Mouse (Mus musculus) hindbrain, embryonic 16.5 days (tissue): Measurements from ENCODE around the gene Mrpl42. TPM values are rescaled to one million over a fixed set of nuclear protein-coding genes. Genes with fewer than 3 reads are reported as not detected.

ENCODE experiments used
- ATAC-seq: fragments of 200-750 bp; cut with Nextera tagmentation; 2 replicates; pipeline ENCODE4 v1.8.0; 2017; ENCODE audit warnings: moderate TSS enrichment, moderate library complexity
- H3K27ac ChIP-seq: fragments of 300-500 bp; sonication (generic); 2 replicates; pipeline ENCODE4 v1.5.1; 2014; ENCODE audit warnings: low read depth, mild to moderate bottlenecking, control low read depth, low read length, moderate library complexity
- H3K27me3 ChIP-seq: fragments of 300-500 bp; sonication (generic); replicated peaks from 2 replicates; pipeline ENCODE4 v1.6.1; 2014; ENCODE audit warnings: low read length; ENCODE audit not compliant: control insufficient read depth, insufficient read depth
- H3K36me3 ChIP-seq: fragments of 300-500 bp; sonication (generic); 2 replicates; pipeline ENCODE4 v1.6.1; 2014; ENCODE audit warnings: mild to moderate bottlenecking, low read length, moderate library complexity, mixed read lengths; ENCODE audit not compliant: control insufficient read depth, insufficient read depth
- H3K4me1 ChIP-seq: fragments of 300-500 bp; sonication (generic); 2 replicates; pipeline ENCODE4 v1.6.1; 2014; ENCODE audit warnings: low read depth, low read length; ENCODE audit not compliant: control insufficient read depth, insufficient read depth
- H3K4me2 ChIP-seq: fragments of 300-500 bp; sonication (generic); 2 replicates; pipeline ENCODE4 v1.6.1; 2014; ENCODE audit warnings: mild to moderate bottlenecking, low read length, control low read depth, moderate library complexity
- H3K4me3 ChIP-seq: fragments of 300-500 bp; sonication (generic); 2 replicates; pipeline ENCODE4 v1.5.1; 2014; ENCODE audit warnings: mild to moderate bottlenecking, low read length, control low read depth, moderate library complexity
- H3K9ac ChIP-seq: fragments of 300-500 bp; sonication (generic); 2 replicates; pipeline ENCODE4 v1.6.1; 2014; ENCODE audit warnings: low read depth, mild to moderate bottlenecking, control low read depth, low read length, moderate library complexity
- H3K9me3 ChIP-seq: fragments of 300-500 bp; sonication (generic); 2 replicates; pipeline ENCODE4 v1.6.1; 2014; ENCODE audit warnings: mild to moderate bottlenecking, low read length, moderate library complexity; ENCODE audit not compliant: control insufficient read depth
- WGBS: fragments of 180-500 bp; shearing (Covaris S2); extraction: QIAGEN DNeasy Blood & Tissue Kit; methylation state at CpG from one replicate; pipeline ENCODE4 v1.1.7; 2014; 5-methylcytosine and 5-hydroxymethylcytosine counted together
- polyA plus RNA-seq: library from polyadenylated mRNA; unstranded; fragments of >200 nt; fragmentation: Nextera tagmentation; extraction: Ambion mirVana; gene quantifications from 2 replicates; pipeline ENCODE4 v1.2.1, GENCODE M21; 2015

Mrpl42 gene
- polyA plus RNA-seq, 1 experiment from 2014 or later = 270 TPM

GRCm38 (mm10) chr10:95456103-95456502 lies 45.6 kb downstream of the Mrpl42 start:
- Histone ChIP-seq H3K27ac (no peak overlapping the region), H3K4me3 (no peak overlapping the region), H3K9ac (no peak overlapping the region), H3K4me2 (no peak overlapping the region), H3K27me3 (no peaks in the 10 kb centered on the region), H3K9me3 (no peaks in the 10 kb centered on the region), H3K36me3 (no peaks in the 10 kb centered on the region), H3K4me1 (no peaks in the 10 kb centered on the region)
- 60% methylated on average over 2 of the region's 2 CpGs for WGBS
- no peak for ATAC-seq

- Histone ChIP-seq H3K9me3 (no peaks in the 10 kb centered on the region), H3K4me1 (no peaks in the 10 kb centered on the region), H3K27me3 (no peaks in the 10 kb centered on the region), H3K4me3 (no peak overlapping the region), H3K36me3 (no peaks in the 10 kb centered on the region), H3K9ac (no peak overlapping the region), H3K27ac (no peak overlapping the region), H3K4me2 (no peak overlapping the region)
- 88% methylated on average over 5 of the region's 5 CpGs for WGBS
- no peak for ATAC-seq
Observed at GRCm38 (mm10) chr10:95453282-95453681, 48.5 kb downstream of the Mrpl42 start.

- Histone ChIP-seq H3K36me3 (no peaks in the 10 kb centered on the region), H3K27me3 (no peaks in the 10 kb centered on the region), H3K9ac (no peak overlapping the region), H3K4me2 (no peak overlapping the region), H3K4me3 (no peak overlapping the region), H3K27ac (no peak overlapping the region), H3K4me1 (no peaks in the 10 kb centered on the region), H3K9me3 (no peaks in the 10 kb centered on the region)
- 87% methylated on average over 6 of the region's 6 CpGs for WGBS
- ATAC-seq = no peak
Observed at GRCm38 (mm10) chr10:95449033-95449432, 52.7 kb downstream of the Mrpl42 start.

GRCm38 (mm10) chr10:95447954-95448353 lies 53.8 kb downstream of the Mrpl42 start:
- no peak overlapping the region for H3K27ac ChIP-seq
- no peak for ATAC-seq
- H3K9ac ChIP-seq = no peak overlapping the region
- no peak overlapping the region for H3K4me2 ChIP-seq
- H3K36me3 ChIP-seq = no peaks in the 10 kb centered on the region
- WGBS = 96% methylated on average over 16 of the region's 16 CpGs
- H3K27me3 ChIP-seq = no peaks in the 10 kb centered on the region
- no peaks in the 10 kb centered on the region for H3K9me3 ChIP-seq
- no peak overlapping the region for H3K4me3 ChIP-seq
- no peaks in the 10 kb centered on the region for H3K4me1 ChIP-seq

GRCm38 (mm10) chr10:95445104-95446056 lies 56.4 kb downstream of the Mrpl42 start:
- Histone ChIP-seq H3K27ac (no peak overlapping the region), H3K9me3 (no peaks in the 10 kb centered on the region), H3K27me3 (no peaks in the 10 kb centered on the region), H3K36me3 (no peaks in the 10 kb centered on the region), H3K9ac (no peak overlapping the region), H3K4me1 (no peaks in the 10 kb centered on the region), H3K4me3 (no peak overlapping the region), H3K4me2 (no peak overlapping the region)
- ATAC-seq = no peak
- 77% methylated on average over 18 of the region's 18 CpGs for WGBS

- Histone ChIP-seq H3K4me2 (no peak overlapping the region), H3K36me3 (no peaks in the 10 kb centered on the region), H3K27ac (no peak overlapping the region), H3K9ac (no peak overlapping the region), H3K27me3 (no peaks in the 10 kb centered on the region), H3K4me3 (no peak overlapping the region), H3K4me1 (no peaks in the 10 kb centered on the region), H3K9me3 (no peaks in the 10 kb centered on the region)
- 77% methylated on average over 4 of the region's 4 CpGs for WGBS
- ATAC-seq = no peak
Observed at GRCm38 (mm10) chr10:95442334-95442733, 59.4 kb downstream of the Mrpl42 start.

GRCm38 (mm10) chr10:95440566-95440965 lies 61.2 kb downstream of the Mrpl42 start:
- Histone ChIP-seq H3K4me1 (no peaks in the 10 kb centered on the region), H3K4me3 (no peak overlapping the region), H3K9ac (no peak overlapping the region), H3K27ac (no peak overlapping the region), H3K36me3 (no peaks in the 10 kb centered on the region), H3K4me2 (no peak overlapping the region), H3K9me3 (no peaks in the 10 kb centered on the region), H3K27me3 (no peaks in the 10 kb centered on the region)
- 58% methylated on average over 2 of the region's 2 CpGs for WGBS
- no peak for ATAC-seq

- Histone ChIP-seq H3K9me3 (no peaks in the 10 kb centered on the region), H3K27ac (no peak overlapping the region), H3K9ac (no peak overlapping the region), H3K27me3 (no peaks in the 10 kb centered on the region), H3K4me1 (no peaks in the 10 kb centered on the region), H3K4me3 (no peak overlapping the region), H3K36me3 (no peaks in the 10 kb centered on the region), H3K4me2 (no peak overlapping the region)
- WGBS = 87% methylated on average over 10 of the region's 10 CpGs
- no peak for ATAC-seq
Observed at GRCm38 (mm10) chr10:95439718-95440339, 61.9 kb downstream of the Mrpl42 start.

- Histone ChIP-seq H3K36me3 (no peaks in the 10 kb centered on the region), H3K9ac (no peak overlapping the region), H3K27me3 (no peaks in the 10 kb centered on the region), H3K4me1 (no peaks in the 10 kb centered on the region), H3K9me3 (no peaks in the 10 kb centered on the region), H3K27ac (no peak overlapping the region), H3K4me3 (no peak overlapping the region), H3K4me2 (no peak overlapping the region)
- ATAC-seq = no peak
- 79% methylated on average over 11 of the region's 11 CpGs for WGBS
Observed at GRCm38 (mm10) chr10:95438941-95439340, 62.8 kb downstream of the Mrpl42 start.
